Mouse (Mus musculus): Measurements from ENCODE around the gene Ifnar2.

Ifnar2 gene

GRCm38 (mm10) chr16:91358555-91358954 is 14.0 kb upstream of the Ifnar2 start:
- DNase-seq (ENCODE audit: low spot score) = peak; percentile 59

- no peak for DNase-seq (ENCODE audit: low spot score)
Observed at GRCm38 (mm10) chr16:91359531-91359930, 13.1 kb upstream of the Ifnar2 start.

GRCm38 (mm10) chr16:91360162-91360561 is 12.4 kb upstream of the Ifnar2 start:
- DNase-seq (ENCODE audit: low spot score) = peak; percentile 47

- DNase-seq (ENCODE audit: low spot score) = peak; percentile 61
Observed at GRCm38 (mm10) chr16:91362006-91362405, 10.6 kb upstream of the Ifnar2 start.

- DNase-seq (ENCODE audit: low spot score) = no peak
Observed at GRCm38 (mm10) chr16:91362616-91363272, 9.8 kb upstream of the Ifnar2 start.

- DNase-seq (ENCODE audit: low spot score) = no peak
Observed at GRCm38 (mm10) chr16:91363483-91363882, 9.1 kb upstream of the Ifnar2 start.

- DNase-seq (ENCODE audit: low spot score) = no peak
Observed at GRCm38 (mm10) chr16:91366567-91366966, 6.0 kb upstream of the Ifnar2 start.

- DNase-seq (ENCODE audit: low spot score) = no peak
Observed at GRCm38 (mm10) chr16:91367066-91367465, 5.5 kb upstream of the Ifnar2 start.

- DNase-seq (ENCODE audit: low spot score) = no peak
Observed at GRCm38 (mm10) chr16:91373473-91374252, 1.1 kb downstream of the Ifnar2 start.

- DNase-seq (ENCODE audit: low spot score) = no peak
Observed at GRCm38 (mm10) chr16:91374253-91374634, 1.7 kb downstream of the Ifnar2 start.

- DNase-seq (ENCODE audit: low spot score) = no peak
Observed at GRCm38 (mm10) chr16:91376701-91377100, 4.1 kb downstream of the Ifnar2 start.

- DNase-seq (ENCODE audit: low spot score) = no peak
Observed at GRCm38 (mm10) chr16:91378431-91378986, 5.9 kb downstream of the Ifnar2 start.

- no peak for DNase-seq (ENCODE audit: low spot score)
Observed at GRCm38 (mm10) chr16:91378991-91379390, 6.4 kb downstream of the Ifnar2 start.

- DNase-seq (ENCODE audit: low spot score) = no peak
Observed at GRCm38 (mm10) chr16:91379412-91379811, 6.8 kb downstream of the Ifnar2 start.

GRCm38 (mm10) chr16:91380151-91380550 is 7.6 kb downstream of the Ifnar2 start:
- DNase-seq (ENCODE audit: low spot score) = peak; percentile 43

- DNase-seq (ENCODE audit: low spot score) = no peak
Observed at GRCm38 (mm10) chr16:91381606-91382005, 9.0 kb downstream of the Ifnar2 start.

GRCm38 (mm10) chr16:91382261-91382790 is 9.7 kb downstream of the Ifnar2 start:
- no peak for DNase-seq (ENCODE audit: low spot score)

- DNase-seq (ENCODE audit: low spot score) = no peak
Observed at GRCm38 (mm10) chr16:91384221-91384620, 11.6 kb downstream of the Ifnar2 start.

- peak; percentile 50 for DNase-seq (ENCODE audit: low spot score)
Observed at GRCm38 (mm10) chr16:91385621-91386020, 13.0 kb downstream of the Ifnar2 start.

- DNase-seq (ENCODE audit: low spot score) = peak; percentile 53
Observed at GRCm38 (mm10) chr16:91386419-91387120, 14.0 kb downstream of the Ifnar2 start.

GRCm38 (mm10) chr16:91387121-91387486 is 14.5 kb downstream of the Ifnar2 start:
- DNase-seq (ENCODE audit: low spot score) = no peak

GRCm38 (mm10) chr16:91390100-91390499 is 17.5 kb downstream of the Ifnar2 start:
- no peak for DNase-seq (ENCODE audit: low spot score)
